Mouse (Mus musculus) olfactory bulb, adult 2 months (tissue): ENCODE data around the gene 1700017D01Rik.

Source experiments
- CTCF ChIP-seq: fragments of 200-500 bp; IDR thresholded peaks from 2 replicates; pipeline ENCODE4 v1.5.1; 2012; ENCODE audit warnings: low read depth, mild to moderate bottlenecking, low read length, moderate library complexity; ENCODE audit not compliant: insufficient read depth
- POLR2A ChIP-seq: fragments of 200-500 bp; IDR thresholded peaks from 2 replicates; pipeline ENCODE4 v1.6.1; 2012; ENCODE audit warnings: mild to moderate bottlenecking, low read depth, low read length, moderate library complexity; ENCODE audit not compliant: insufficient read depth

- TF ChIP-seq CTCF (no peak), POLR2A (no peak)
Observed at GRCm38 (mm10) chr19:11059967-11060366, 70.7 kb downstream of the 1700017D01Rik start.
